Mouse (Mus musculus): ENCODE data around the gene Rnf113a1. TPM values are rescaled to one million over a fixed set of nuclear protein-coding genes. Genes with fewer than 3 reads are reported as not detected.
"Not testable (repeated sequence)": the region's sequence is repeated elsewhere in the genome, so short reads cannot be mapped to it uniquely, and the experiment has no call there.

Gene Rnf113a1
- polyA plus RNA-seq, 1 experiment, result 4.1 TPM

DNA sequence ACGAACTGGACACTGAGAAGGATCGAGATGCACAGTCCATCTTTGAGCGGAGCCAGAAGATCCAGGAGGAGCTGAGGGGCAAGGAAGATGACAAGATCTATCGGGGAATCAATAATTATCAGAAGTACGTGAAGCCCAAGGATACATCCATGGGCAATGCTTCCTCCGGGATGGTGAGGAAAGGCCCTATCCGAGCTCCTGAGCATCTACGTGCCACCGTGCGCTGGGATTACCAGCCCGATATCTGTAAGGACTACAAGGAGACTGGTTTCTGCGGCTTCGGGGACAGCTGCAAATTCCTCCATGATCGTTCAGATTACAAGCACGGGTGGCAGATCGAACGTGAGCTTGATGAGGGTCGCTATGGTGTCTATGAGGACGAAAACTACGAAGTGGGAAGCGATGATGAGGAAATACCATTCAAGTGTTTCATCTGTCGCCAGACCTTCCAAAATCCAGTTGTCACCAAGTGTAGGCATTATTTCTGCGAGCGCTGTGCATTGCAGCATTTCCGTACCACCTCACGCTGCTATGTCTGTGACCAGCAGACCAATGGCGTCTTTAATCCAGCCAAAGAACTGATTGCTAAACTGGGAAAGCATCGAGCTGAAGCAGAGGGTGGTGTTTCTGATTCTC lies 817 bp downstream of the Rnf113a1 start:
- peak overlapping the region; percentile 88 for H3K4me3 ChIP-seq (ENCODE audit: insufficient read depth, low read length)
- no peaks in the 10 kb centered on the region for H3K4me1 ChIP-seq (ENCODE audit: control insufficient read depth, insufficient read depth, low read length)
- no peak for TF ChIP-seq CTCF (IDR thresholded peaks at IDR 0.05; ENCODE audit: borderline replicate concordance, insufficient read depth, low read length)
- TF ChIP-seq POLR2A (IDR thresholded peaks at IDR 0.05; ENCODE audit: low read depth, low read length), result no peak
- no peak overlapping the region for H3K27ac ChIP-seq (ENCODE audit: insufficient read depth, low read length)

DNA sequence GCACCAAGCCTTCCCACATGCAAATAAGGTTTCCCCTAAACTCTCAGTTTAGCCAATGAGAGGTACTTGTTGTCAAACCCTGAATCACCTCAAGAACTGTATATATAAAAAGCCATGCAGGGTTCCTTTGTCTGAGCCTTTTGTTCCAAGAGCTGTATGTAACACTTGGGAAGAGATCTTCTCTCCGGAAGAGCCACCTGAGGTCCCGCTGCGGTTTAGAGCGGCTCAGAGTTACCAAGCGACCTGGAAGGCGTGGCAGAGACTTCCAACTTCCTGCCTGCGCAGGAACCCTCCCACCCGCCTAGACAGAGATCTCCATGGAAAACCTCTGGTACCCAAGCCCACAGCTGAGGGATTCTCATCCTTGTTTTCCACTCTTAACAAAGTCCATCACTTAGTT lies 7.6 kb downstream of the Rnf113a1 start:
- TF ChIP-seq POLR2A (IDR thresholded peaks at IDR 0.05; ENCODE audit: low read depth, low read length) (no peak), CTCF (IDR thresholded peaks at IDR 0.05; ENCODE audit: borderline replicate concordance, insufficient read depth, low read length) (no peak)
- Histone ChIP-seq H3K4me3 (ENCODE audit: insufficient read depth, low read length) (no peak overlapping the region), H3K27ac (ENCODE audit: insufficient read depth, low read length) (no peak overlapping the region), H3K4me1 (ENCODE audit: control insufficient read depth, insufficient read depth, low read length) (no peaks in the 10 kb centered on the region)

DNA sequence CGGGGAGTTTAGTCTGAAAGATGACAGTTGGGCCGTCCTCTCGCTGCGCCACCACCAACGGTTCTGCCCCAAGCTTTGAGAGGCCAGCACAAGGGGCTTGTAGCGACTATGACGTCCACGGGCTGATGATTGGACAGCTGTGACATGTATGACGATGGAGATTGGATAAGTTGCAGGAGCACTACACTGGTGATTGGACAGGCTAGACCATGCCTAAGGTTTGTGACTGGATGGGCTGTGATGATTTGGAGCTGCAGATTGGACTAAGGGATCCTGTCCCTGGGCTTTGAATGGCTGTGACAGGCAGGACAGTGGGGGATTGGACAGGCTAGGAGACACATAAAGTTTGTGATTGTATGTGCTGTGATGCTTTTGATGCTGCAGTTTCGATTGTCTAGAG lies 19.9 kb downstream of the Rnf113a1 start, which contains the start of gene Gm9:
Gm9 (minus strand) TSS at position 101 of the 400 bp plus-strand sequence.
- no peak within 1 kb of the TSS for H3K4me3 ChIP-seq (ENCODE audit: insufficient read depth, low read length)
- H3K27ac ChIP-seq (ENCODE audit: insufficient read depth, low read length), result no peak within 1 kb of the TSS
- H3K4me1 ChIP-seq (ENCODE audit: control insufficient read depth, insufficient read depth, low read length), result no peaks in the 10 kb centered on the region
- TF ChIP-seq CTCF (IDR thresholded peaks at IDR 0.05; ENCODE audit: borderline replicate concordance, insufficient read depth, low read length), result no peak
- TF ChIP-seq POLR2A (IDR thresholded peaks at IDR 0.05; ENCODE audit: low read depth, low read length), result no peak

DNA sequence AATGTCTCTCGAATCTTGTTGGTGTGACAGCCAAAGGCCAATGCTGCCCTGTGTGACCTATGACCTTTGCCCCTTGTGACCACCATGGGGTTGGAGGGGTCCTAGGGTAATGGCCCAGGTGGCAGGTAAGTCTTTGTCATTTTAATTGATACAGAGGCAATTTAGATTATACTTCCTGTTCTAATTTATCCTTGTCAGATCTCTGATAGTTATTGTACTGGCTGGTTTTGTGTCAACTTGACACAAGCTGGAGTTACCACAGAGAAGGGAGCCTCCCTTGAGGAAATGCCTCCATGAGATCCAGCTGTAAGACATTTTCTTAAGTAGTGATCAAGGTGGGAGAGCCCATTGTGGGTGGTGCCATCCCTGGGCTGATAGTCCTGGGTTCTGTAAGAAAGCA lies 31.1 kb downstream of the Rnf113a1 start, which contains the start of gene Rhox1:
Rhox1 (minus strand) TSS at position 101 of the 400 bp plus-strand sequence.
- not testable (repeated sequence) for H3K4me1 ChIP-seq (ENCODE audit: control insufficient read depth, insufficient read depth, low read length); H3K4me3 ChIP-seq (ENCODE audit: insufficient read depth, low read length)

More for the DNA sequence above, 31.1 kb downstream of the Rnf113a1 start, which contains the start of gene Rhox1:
- not testable (repeated sequence) for H3K27ac ChIP-seq (ENCODE audit: insufficient read depth, low read length)

Other genes with a start within 250 kb of the Rnf113a1 start
- 18.8 and 29.6 TPM in 2 replicates for gene Sept6, start 199.5 kb upstream of the Rnf113a1 start, polyA plus RNA-seq (2011; ENCODE audit: insufficient read length, low read depth, missing spikeins)
- not detected in 2 replicates for gene Sowahd, start 142.4 kb upstream of the Rnf113a1 start, polyA plus RNA-seq (2011; ENCODE audit: insufficient read length, low read depth, missing spikeins)
- 1,160 and 1,325 TPM in 2 replicates for gene Rpl39, start 105.8 kb upstream of the Rnf113a1 start, polyA plus RNA-seq (2011; ENCODE audit: insufficient read length, low read depth, missing spikeins)
- gene Upf3b, start 80.9 kb upstream of the Rnf113a1 start, polyA plus RNA-seq (2011; ENCODE audit: insufficient read length, low read depth, missing spikeins), result 20.9 and 23.9 TPM in 2 replicates
- gene Nkap, start 64.5 kb upstream of the Rnf113a1 start, polyA plus RNA-seq (2011; ENCODE audit: insufficient read length, low read depth, missing spikeins), result 13.0 and 17.8 TPM in 2 replicates
- not detected in 2 replicates for gene Akap14, start 22.4 kb upstream of the Rnf113a1 start, polyA plus RNA-seq (2011; ENCODE audit: insufficient read length, low read depth, missing spikeins)
- gene Ndufa1, start 82 bp upstream of the Rnf113a1 start, polyA plus RNA-seq (2011; ENCODE audit: insufficient read length, low read depth, missing spikeins), result 118 and 124 TPM in 2 replicates
- gene Gm9, start 19.8 kb downstream of the Rnf113a1 start, polyA plus RNA-seq (2011; ENCODE audit: insufficient read length, low read depth, missing spikeins), result not detected in 2 replicates
- not detected in 2 replicates for gene Rhox1, start 31.0 kb downstream of the Rnf113a1 start, polyA plus RNA-seq (2011; ENCODE audit: insufficient read length, low read depth, missing spikeins)
- not detected in 2 replicates for gene Rhox2a, start 53.7 kb downstream of the Rnf113a1 start, polyA plus RNA-seq (2011; ENCODE audit: insufficient read length, low read depth, missing spikeins)
- not detected in 2 replicates for gene Rhox3a, start 58.7 kb downstream of the Rnf113a1 start, polyA plus RNA-seq (2011; ENCODE audit: insufficient read length, low read depth, missing spikeins)
- not detected in 2 replicates for gene Rhox4a, start 74.1 kb downstream of the Rnf113a1 start, polyA plus RNA-seq (2011; ENCODE audit: insufficient read length, low read depth, missing spikeins)
- gene Rhox3a2, start 188.8 kb downstream of the Rnf113a1 start, polyA plus RNA-seq (2011; ENCODE audit: insufficient read length, low read depth, missing spikeins), result not detected in 2 replicates
- gene Rhox4a2, start 199.6 kb downstream of the Rnf113a1 start, polyA plus RNA-seq (2011; ENCODE audit: insufficient read length, low read depth, missing spikeins), result not detected in 2 replicates
- not detected in 2 replicates for gene Rhox2b, start 220.8 kb downstream of the Rnf113a1 start, polyA plus RNA-seq (2011; ENCODE audit: insufficient read length, low read depth, missing spikeins)
- not detected in 2 replicates for gene Rhox4b, start 241.2 kb downstream of the Rnf113a1 start, polyA plus RNA-seq (2011; ENCODE audit: insufficient read length, low read depth, missing spikeins)